1 mouse cellular context compared by ENCODE assay signal in the genomic region with DNA sequence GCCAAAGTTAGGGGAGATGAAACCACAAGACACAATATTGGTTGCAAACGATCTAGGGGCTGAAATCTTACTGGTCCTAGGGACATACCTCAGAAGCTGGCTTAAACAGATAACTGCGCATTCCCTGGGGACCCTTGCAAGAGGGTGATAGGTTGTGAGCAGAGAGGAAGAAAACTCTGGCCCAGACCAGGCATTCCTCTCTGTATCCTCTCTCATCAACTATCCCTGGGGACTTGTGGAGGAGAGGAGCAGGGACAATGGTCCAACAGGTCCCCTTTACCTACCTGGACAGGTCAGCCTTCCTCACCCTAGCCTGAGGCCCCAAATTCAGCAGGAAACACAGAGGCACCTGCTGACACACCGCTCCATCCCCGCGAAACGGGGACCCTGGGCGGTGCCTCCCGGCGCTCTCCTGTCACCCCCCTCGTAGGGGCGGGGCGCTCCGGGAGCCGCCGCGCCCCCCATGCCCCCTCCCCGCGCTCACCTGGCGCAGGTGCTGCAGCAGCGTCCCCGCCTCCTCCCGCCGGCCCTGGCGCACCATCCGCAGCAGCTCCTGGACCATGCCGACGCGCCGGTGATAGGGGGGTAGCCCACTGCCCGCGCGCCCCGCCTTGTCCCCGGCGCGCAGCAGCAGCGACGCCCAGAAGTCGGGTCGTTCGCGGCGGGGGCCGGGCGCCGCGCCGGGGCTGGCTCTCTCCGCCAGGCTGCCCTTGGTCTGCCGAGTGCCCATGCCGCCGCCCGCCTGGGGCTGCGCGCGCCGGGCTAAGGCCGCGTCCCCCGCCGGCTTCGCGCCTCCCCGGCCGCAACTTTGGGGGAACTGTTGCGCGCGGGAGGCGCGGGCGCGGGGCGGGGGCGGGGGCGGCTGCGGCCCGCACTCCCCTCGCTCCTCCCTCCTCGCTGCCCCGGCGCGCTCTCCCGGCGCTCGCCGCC.
TF ChIP-seq lines count a peak whose summit lies in the region.

A gene (minus strand): TSS at position 863 of the 930 bp plus-strand sequence.

TF ChIP-seq in CH12.LX, 34 proteins besides CTCF, POLR2A, EP300 and RAD21 (continued from another document):
- TF ChIP-seq NRF1 (IDR thresholded peaks at IDR 0.05; ENCODE audit: low read depth, low read length) (no peak), MEF2A (IDR thresholded peaks at IDR 0.05; ENCODE audit: borderline replicate concordance, low read depth, low read length) (no peak), KAT2A (IDR thresholded peaks at IDR 0.05; ENCODE audit: insufficient replicate concordance, low read length) (0 out of 2 replicates have a peak, but pooled peaks have one; percentile 41)
